Mouse (Mus musculus) ES-Bruce4 (cell line): ENCODE data around the gene Ctsc. TPM values are rescaled to one million over a fixed set of nuclear protein-coding genes. Genes with fewer than 3 reads are reported as not detected.

Experiments used
- H3K27ac ChIP-seq: 2 replicates; pipeline ENCODE4 v1.5.1; 2012; ENCODE audit warnings: low read length, inconsistent platforms; ENCODE audit not compliant: insufficient read depth
- H3K27me3 ChIP-seq: 2 replicates; pipeline ENCODE4 v1.6.1; 2012; ENCODE audit warnings: mild to moderate bottlenecking, low read length, inconsistent platforms; ENCODE audit not compliant: control insufficient read depth, poor library complexity, insufficient read depth, severe bottlenecking
- H3K36me3 ChIP-seq: 2 replicates; pipeline ENCODE4 v1.6.1; 2012; ENCODE audit warnings: inconsistent platforms, mild to moderate bottlenecking, low read length, moderate library complexity; ENCODE audit not compliant: control insufficient read depth, poor library complexity, insufficient read depth, severe bottlenecking
- H3K4me1 ChIP-seq: one replicate; pipeline ENCODE4 v1.8.1; 2011; ENCODE audit warnings: low read length; ENCODE audit not compliant: control insufficient read depth, insufficient read depth
- H3K4me3 ChIP-seq: 2 replicates; pipeline ENCODE4 v1.5.1; 2011; ENCODE audit warnings: low read depth, mild to moderate bottlenecking, low read length
- H3K9ac ChIP-seq: 2 replicates; pipeline ENCODE4 v1.6.1; 2012; ENCODE audit warnings: low read depth, mild to moderate bottlenecking, inconsistent platforms; ENCODE audit not compliant: poor library complexity, severe bottlenecking
- H3K9me3 ChIP-seq: replicated peaks from 2 replicates; pipeline ENCODE4 v1.6.1; 2012; ENCODE audit warnings: mild to moderate bottlenecking, low read length, inconsistent platforms; ENCODE audit not compliant: control insufficient read depth, poor library complexity, insufficient read depth, severe bottlenecking
- CTCF ChIP-seq: IDR thresholded peaks from one replicate; pipeline ENCODE4 v1.8.1; 2011; ENCODE audit warnings: low read depth, low read length
- EP300 ChIP-seq: IDR thresholded peaks from 2 replicates; pipeline ENCODE4 v1.6.1; 2011; ENCODE audit warnings: low read depth, low read length; ENCODE audit not compliant: insufficient read depth
- POLR2A ChIP-seq: IDR thresholded peaks from one replicate; pipeline ENCODE4 v1.8.1; 2011; ENCODE audit warnings: low read length; ENCODE audit not compliant: insufficient read depth
- polyA plus RNA-seq: library from polyadenylated mRNA; stranded (reverse); fragments of >200 nt; gene quantifications from 2 replicates; pipeline ENCODE4 v1.2.4, GENCODE M21; 2011; ENCODE audit warnings: low read depth; ENCODE audit not compliant: missing spikeins, insufficient read depth, insufficient read length

Gene Ctsc
- polyA plus RNA-seq, 1 experiment: 31.1 TPM

- no peak overlapping the region for H3K27ac ChIP-seq
- H3K27me3 ChIP-seq: no peaks in the 10 kb centered on the region
- no peak overlapping the region for H3K9ac ChIP-seq
- H3K4me1 ChIP-seq: no peaks in the 10 kb centered on the region
- no peaks in the 10 kb centered on the region for H3K36me3 ChIP-seq
- H3K9me3 ChIP-seq: no peaks in the 10 kb centered on the region
- H3K4me3 ChIP-seq: no peak overlapping the region
- no peak for TF ChIP-seq EP300
Measured at GRCm38 (mm10) chr7:88251535-88251934, 26.4 kb upstream of the Ctsc start.

GRCm38 (mm10) chr7:88252129-88252528 is 25.8 kb upstream of the Ctsc start:
- TF ChIP-seq CTCF (no peak), EP300 (no peak), POLR2A (no peak)
- H3K27me3 ChIP-seq: no peaks in the 10 kb centered on the region
- H3K36me3 ChIP-seq: no peaks in the 10 kb centered on the region
- no peaks in the 10 kb centered on the region for H3K4me1 ChIP-seq
- no peak overlapping the region for H3K4me3 ChIP-seq
- no peak overlapping the region for H3K27ac ChIP-seq
- no peak overlapping the region for H3K9ac ChIP-seq
- no peaks in the 10 kb centered on the region for H3K9me3 ChIP-seq

DNA sequence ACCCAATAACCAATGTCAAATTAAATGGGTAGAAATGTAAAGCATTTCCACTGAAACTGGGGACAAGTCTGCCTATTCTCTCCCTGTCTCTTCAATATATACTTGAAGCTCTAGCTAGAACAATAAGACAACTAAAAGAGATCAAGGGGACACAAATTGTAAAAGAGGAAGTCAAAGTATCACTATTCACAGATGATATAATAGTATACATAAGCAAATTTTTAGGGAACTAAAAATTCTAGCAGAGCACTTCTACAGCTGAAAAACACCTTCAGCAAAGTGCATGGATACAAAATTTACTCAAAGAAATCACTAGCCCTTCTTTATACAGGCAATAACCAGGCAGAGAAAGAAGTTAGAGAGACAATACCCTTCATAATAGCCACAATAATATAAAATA is 23.0 kb upstream of the Ctsc start:
- Histone ChIP-seq H3K9ac (no peak overlapping the region), H3K27ac (no peak overlapping the region), H3K27me3 (no peaks in the 10 kb centered on the region), H3K4me3 (no peak overlapping the region), H3K9me3 (no peaks in the 10 kb centered on the region), H3K36me3 (no peaks in the 10 kb centered on the region), H3K4me1 (peaks cover 2% of the 10 kb centered on the region)
- TF ChIP-seq POLR2A: no peak
- no peak for TF ChIP-seq CTCF
- no peak for TF ChIP-seq EP300

DNA sequence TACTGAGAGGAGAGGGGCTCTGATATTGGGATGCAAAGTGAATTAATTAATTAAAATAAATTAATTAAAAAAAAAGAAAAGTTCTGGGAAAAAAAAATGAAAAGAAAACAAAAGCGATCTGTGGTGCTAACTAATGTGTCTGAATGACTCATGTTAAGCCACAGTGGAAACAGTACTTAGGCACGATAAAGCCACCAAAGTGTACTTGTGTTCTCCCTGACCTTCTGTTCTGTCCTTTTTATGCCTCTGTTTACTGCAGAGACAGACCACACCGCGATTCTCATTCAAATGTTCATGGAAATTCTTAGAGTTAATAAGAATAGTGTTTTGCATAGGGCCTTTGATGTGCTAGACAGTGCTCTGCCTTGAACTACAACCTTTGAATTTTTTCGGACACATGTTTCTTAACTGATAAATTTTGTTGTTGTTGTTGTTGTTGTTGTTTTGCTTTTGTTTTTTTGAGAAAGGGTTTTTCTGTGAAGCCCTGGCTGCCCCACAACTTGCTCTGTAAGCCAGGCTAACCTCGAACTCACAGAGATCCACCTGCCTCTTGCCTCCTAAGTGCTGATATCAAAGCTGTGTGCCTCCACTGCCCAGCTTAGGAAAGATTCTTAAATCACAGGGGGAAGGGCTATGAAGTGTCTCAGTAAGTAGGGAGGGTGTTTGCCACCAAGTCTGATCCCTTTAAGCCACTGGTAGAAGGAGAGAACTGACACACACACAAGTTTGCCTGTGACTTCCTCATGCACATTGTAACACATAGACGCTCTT is 18.5 kb upstream of the Ctsc start:
- Histone ChIP-seq H3K27me3 (no peaks in the 10 kb centered on the region), H3K4me1 (peaks cover 2% of the 10 kb centered on the region), H3K9ac (no peak overlapping the region), H3K27ac (no peak overlapping the region), H3K9me3 (no peaks in the 10 kb centered on the region), H3K4me3 (no peak overlapping the region), H3K36me3 (no peaks in the 10 kb centered on the region)
- TF ChIP-seq POLR2A (no peak), EP300 (no peak), CTCF (no peak)

GRCm38 (mm10) chr7:88261799-88262198 is 16.1 kb upstream of the Ctsc start:
- Histone ChIP-seq H3K9me3 (no peaks in the 10 kb centered on the region), H3K4me3 (no peak overlapping the region), H3K4me1 (peaks cover 2% of the 10 kb centered on the region), H3K27me3 (no peaks in the 10 kb centered on the region), H3K36me3 (no peaks in the 10 kb centered on the region), H3K9ac (no peak overlapping the region), H3K27ac (no peak overlapping the region)
- no peak for TF ChIP-seq CTCF
- TF ChIP-seq POLR2A: no peak
- TF ChIP-seq EP300: no peak

DNA sequence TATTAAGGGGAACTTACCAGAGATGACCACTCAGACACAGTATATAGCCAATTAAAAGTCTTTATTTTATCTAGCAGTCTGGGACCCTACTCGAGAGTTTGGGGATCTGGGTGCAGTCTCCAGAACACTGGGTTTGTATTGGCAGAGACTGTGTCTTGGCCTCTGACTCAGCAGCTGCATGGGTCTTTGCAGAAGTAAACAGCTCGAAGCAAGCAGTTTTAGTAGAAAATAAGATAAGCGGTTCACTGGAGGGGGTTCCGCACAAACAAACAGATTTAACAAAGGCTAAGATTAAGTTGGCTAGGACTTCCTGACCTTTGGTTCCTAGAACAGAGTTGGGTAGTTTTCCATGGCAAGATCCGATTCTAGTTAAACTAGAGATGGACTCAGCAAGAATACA is 13.0 kb upstream of the Ctsc start:
- no peaks in the 10 kb centered on the region for H3K27me3 ChIP-seq
- no peaks in the 10 kb centered on the region for H3K36me3 ChIP-seq
- H3K27ac ChIP-seq: no peak overlapping the region
- TF ChIP-seq EP300 (no peak), CTCF (no peak), POLR2A (no peak)
- H3K9me3 ChIP-seq: no peaks in the 10 kb centered on the region
- H3K9ac ChIP-seq: no peak overlapping the region
- H3K4me1 ChIP-seq: no peaks in the 10 kb centered on the region
- H3K4me3 ChIP-seq: no peak overlapping the region
